Mouse (Mus musculus): ENCODE measurements around the gene Ccdc114.
"Not testable (repeated sequence)": the region's sequence is repeated elsewhere in the genome, so short reads cannot be mapped to it uniquely, and the experiment has no call there.

Ccdc114 gene

DNA sequence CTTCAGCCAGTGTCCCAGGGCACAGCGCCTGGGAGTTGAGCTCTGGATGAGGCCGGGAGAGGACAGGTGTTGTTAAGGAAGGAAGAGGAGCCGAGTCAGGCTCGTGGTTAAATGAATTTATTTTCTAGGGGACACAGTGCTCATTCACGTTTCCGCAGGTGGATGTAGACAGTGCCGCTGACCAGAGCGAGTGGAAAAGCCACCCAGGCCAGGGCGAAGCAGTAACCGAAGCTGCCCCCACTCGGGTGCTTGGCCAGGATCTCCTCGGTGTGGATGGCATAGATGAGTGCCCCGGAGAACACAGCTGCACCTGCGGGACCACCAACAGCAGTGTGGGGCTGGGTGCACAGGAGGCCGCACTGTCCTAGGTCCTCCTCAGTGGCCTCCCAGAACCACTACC is 5.9 kb upstream of the Ccdc114 start:
- DNase-seq (ENCODE audit: low read depth, low spot score), result no peak

DNA sequence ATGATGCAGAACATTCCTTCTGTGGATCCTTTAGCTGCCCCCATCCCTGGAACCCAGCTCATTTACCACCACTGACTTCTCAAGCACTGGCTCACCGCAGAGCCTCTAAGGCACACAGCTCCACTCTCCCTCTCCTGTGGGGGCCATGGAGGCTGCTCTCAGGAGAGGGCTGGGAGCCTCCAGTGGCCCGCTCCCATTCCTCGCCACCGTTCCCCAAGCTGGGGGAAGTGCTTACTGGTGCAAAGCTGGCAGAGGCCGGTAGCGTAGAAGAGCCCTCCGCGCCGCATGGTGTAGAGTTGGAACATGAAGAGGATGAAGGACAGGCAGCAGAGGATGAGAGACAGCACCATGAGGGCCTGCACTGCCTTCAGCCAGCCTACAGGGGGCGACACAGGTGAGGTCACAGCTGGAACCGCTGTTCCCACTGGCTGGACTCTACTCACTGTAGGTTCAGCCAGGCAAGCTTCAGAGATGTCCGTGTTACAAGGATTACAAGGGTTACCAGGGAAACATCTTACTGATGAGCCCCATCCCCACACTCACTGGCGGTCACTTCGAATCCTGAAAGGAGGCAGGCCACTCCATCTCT is 4.7 kb upstream of the Ccdc114 start:
- DNase-seq (ENCODE audit: low read depth, low spot score), result no peak

DNA sequence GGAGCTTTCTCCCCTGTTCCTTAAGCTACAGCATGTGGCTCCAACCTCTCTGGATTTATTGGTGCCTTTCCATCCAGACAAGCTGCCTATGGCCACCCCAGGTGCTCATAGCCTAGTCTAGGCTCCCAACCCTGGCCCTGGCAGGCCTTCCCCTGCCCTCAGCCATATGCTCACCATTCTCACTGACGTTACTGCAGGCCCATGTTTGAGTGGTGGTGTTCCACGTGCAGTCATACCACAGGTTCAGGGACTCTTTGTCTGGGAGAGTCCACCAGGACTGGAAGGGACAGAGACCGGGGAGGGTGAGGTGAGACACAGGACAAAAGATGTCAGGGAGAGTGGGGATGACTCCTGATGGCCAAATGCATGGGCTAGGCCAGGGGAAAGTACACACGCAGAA is 4.1 kb upstream of the Ccdc114 start:
- DNase-seq (ENCODE audit: low read depth, low spot score), result no peak

DNA sequence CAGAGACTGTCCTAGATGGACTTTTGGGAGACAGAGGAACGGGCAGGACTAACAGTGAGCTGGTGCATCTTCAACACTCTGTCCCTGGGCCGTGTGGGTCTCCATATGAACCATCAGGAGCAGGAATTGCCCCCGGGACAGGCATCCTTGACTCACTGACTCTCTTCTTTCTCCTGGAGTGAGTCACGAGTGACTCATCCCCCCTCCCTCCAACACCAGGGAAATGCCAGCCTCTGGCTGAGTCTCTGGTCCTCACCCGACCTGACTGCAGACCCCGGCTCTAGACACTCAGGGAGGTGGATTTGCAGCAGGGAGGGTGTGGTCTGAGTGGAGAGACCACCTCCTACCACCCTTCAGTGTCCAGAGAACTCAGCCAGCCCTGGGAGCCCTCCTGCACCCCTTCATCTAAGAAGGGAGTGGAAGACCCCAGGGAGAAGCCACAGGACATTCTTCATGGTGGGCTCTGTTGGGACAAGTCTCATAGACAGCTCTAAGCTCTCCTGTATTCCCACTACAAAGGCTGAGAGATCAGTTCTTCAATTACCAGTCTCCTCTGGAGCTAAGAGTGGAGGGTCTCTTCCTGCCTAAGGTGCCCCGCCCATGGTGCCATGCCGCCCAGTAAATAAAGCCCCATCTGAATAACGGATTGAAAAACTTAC is 3.2 kb upstream of the Ccdc114 start:
- DNase-seq (ENCODE audit: low read depth, low spot score), result no peak

DNA sequence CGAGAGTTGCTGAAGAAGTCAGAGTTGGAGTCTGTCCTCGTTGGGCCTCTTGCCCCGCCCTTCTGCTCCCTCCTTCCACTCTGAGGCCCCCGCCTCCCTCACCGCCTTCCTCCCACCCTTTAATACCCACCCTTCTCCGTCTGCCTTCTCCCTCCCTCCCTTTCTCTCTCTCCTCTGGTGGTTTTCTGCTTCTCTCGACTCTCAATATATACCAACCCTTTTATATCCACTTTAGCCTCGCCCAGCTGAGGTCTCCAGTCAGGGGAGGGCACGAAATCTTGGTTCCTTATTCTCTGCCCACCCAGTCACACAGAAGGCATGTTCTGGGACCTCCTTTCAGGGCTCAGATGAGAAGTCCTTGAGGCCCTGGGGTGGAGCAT is 2.6 kb upstream of the Ccdc114 start, which contains the start of gene Emp3:
Gene Emp3 (minus strand): TSS at position 163 of the 380 bp plus-strand sequence.
- DNase-seq (ENCODE audit: low read depth, low spot score), result no peak

GRCm38 (mm10) chr7:45921950-45922600 is 1.8 kb upstream of the Ccdc114 start:
- DNase-seq (ENCODE audit: low read depth, low spot score), result no peak

- DNase-seq (ENCODE audit: low read depth, low spot score), result peak; percentile 95
Measured at GRCm38 (mm10) chr7:45922928-45923761, 727 bp upstream of the Ccdc114 start.

DNA sequence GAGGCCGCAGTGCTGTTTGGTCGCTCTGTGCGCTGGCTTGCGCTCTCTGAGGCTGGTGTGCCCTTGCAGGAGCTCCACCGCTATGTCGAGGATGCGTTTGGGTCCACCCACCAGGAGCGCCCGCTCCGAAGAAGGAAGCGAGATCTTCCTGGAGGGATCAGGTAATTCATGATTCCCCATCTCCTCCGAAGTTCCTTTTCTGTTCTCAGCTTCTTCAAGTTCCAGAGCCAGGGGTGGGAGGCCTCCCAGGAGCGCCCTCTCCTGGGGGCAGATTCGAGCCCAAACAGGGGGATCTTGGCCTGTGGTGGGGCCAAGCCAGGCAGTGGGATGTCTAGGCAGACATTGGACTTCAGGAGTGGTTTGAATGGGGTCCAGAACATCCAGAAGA is 551 bp downstream of the Ccdc114 start:
- DNase-seq (ENCODE audit: low read depth, low spot score), result no peak

DNA sequence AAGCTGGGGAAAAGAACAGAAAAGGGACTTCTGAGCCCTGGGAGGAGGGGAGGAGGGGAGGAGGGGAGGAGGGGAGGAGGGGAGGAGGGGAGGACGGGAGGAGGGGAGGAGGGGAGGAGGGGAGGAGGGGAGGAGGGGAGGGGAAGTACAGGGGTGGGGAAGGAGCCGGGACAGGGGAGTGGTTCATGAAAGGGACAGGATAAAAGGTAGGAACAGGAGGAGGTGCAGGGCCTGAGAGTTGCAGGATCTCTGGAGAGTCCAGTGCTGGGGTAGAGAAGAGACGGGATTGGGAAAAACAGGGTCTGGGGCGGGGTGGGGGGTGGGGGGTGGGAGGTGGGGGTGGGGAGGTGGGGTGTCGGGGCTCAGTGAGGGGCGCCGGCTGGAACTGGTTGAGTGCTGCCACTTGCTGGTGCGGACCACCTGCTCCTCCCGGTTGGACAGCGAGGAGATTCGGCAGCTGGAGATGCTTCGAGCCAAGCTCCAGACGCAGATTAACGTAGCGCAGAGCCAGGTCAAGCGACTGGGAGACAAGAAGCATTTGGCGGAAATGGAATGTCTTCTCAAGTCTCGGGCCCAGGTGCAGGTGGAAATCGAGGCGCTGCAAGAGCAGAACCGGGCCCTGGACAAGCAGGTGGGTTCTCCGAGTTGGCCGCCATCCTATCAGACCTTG is 4.9 kb downstream of the Ccdc114 start:
- no peak for DNase-seq (ENCODE audit: low read depth, low spot score)

DNA sequence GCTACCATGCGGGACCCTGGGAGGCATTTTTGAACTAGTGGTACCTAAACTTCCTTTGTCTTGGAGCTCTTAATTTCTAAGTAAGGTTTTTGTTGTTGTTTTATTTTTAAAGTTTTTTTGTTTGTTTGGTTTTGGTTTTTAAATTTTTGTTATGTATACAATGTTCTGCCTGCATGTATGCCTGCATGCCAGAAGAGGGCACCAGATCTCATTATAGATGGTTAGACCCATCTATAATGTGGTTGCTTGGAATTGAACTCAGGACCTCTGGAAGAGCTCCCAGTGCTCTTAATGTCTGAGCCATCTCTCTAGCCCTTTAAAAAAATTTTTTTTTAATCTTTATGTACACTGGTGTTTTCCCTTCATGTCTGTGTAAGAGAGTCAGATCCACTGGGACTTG is 5.8 kb downstream of the Ccdc114 start:
- DNase-seq (ENCODE audit: low read depth, low spot score), result no peak

- not testable (repeated sequence) for DNase-seq (ENCODE audit: low read depth, low spot score)
Measured at GRCm38 (mm10) chr7:45933766-45934165, 9.9 kb downstream of the Ccdc114 start.

- no peak for DNase-seq (ENCODE audit: low read depth, low spot score)
Measured at GRCm38 (mm10) chr7:45935114-45935513, 11.2 kb downstream of the Ccdc114 start.

- no peak for DNase-seq (ENCODE audit: low read depth, low spot score)
Measured at GRCm38 (mm10) chr7:45939836-45940235, 16.0 kb downstream of the Ccdc114 start.

- DNase-seq (ENCODE audit: low read depth, low spot score), result no peak
Measured at GRCm38 (mm10) chr7:45941986-45942385, 18.1 kb downstream of the Ccdc114 start.

DNA sequence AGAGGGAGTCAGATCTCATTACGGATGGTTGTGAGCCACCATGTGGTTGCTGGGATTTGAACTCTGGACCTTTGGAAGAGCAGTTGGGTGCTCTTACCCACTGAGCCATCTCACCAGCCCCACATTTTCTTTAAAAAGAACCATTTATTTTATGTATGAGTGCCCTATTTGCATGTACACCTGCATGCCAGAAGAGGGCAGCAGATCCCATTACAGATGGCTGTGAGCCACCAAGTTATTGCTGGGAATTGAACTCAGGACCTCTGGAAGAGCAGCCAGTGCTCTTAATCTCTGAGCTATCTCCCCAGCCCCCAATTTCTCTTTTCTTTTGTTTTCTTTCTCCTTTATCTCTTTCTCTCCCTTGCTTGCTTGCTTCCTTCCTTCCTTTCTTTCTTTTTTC is 19.4 kb downstream of the Ccdc114 start:
- not testable (repeated sequence) for DNase-seq (ENCODE audit: low read depth, low spot score)

DNA sequence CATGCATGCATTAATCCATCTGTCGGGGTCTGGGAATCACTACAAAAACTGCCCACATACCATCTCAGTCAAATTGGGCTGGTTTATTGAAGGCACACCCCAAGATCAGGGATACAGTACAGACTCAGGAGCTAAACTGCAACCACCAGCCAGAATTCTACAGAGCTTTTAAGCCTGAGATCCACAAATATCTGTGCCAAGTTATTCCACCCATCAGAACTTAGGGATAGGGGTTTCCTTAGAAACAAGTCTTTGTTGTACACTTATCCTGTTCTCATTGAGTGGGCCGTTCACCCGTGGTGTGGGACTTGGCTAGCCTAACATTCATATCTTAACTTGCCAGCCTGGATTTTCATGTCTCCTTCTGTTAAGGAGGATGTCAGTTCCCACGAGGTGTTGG is 25.2 kb downstream of the Ccdc114 start:
- peak; percentile 43 for DNase-seq (ENCODE audit: low read depth, low spot score)

GRCm38 (mm10) chr7:45956611-45957010 is 32.7 kb downstream of the Ccdc114 start:
- DNase-seq (ENCODE audit: low read depth, low spot score), result no peak

GRCm38 (mm10) chr7:45971831-45972723 is 48.2 kb downstream of the Ccdc114 start:
- DNase-seq (ENCODE audit: low read depth, low spot score), result no peak

DNA sequence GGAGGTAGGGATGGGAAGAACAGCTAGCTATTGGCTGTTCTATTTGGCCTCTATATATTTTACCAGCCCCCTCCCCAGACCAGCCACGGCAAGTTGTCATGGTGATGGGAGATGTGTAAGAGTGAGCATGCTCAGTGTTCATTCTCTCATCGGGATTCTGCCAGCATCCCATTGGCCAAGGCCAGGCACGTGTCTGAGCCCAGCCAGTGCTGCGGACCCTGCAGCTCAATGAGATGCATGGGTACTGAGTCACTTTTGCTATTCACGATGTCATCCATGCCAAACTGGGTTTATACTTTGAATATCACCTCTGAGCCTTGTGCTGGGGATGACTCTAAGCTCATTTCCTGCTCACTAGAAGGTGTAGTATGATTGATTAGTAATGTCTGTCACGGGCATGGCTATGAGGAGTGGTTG is 49.4 kb downstream of the Ccdc114 start:
- DNase-seq (ENCODE audit: low read depth, low spot score), result no peak

GRCm38 (mm10) chr7:45974103-45974502 is 50.2 kb downstream of the Ccdc114 start:
- DNase-seq (ENCODE audit: low read depth, low spot score), result no peak

- DNase-seq (ENCODE audit: low read depth, low spot score), result no peak
Measured at GRCm38 (mm10) chr7:45974512-45974911, 50.6 kb downstream of the Ccdc114 start.

Data from telencephalon, adult 2 months (tissue).